Mouse (Mus musculus) left cerebral cortex, postnatal 36 days (tissue): Measurements from ENCODE around the gene Drd1. TPM values are rescaled to one million over a fixed set of nuclear protein-coding genes. Genes with fewer than 3 reads are reported as not detected.

Experiments used
- DNase-seq, 2 experiments: peaks; one replicate each; pipeline ENCODE4 v3.0.0; 2021 to 2022; ENCODE audit warnings: low spot score in 2 of 2, mixed read lengths in 1 of 2
- intact Hi-C: fragments of 180-260 bp; cut with DNase I; formaldehyde crosslinking; loops from one replicate; pipeline ENCODE4 v1.15.1; 2025
- total RNA-seq, 2 experiments: library from RNA; stranded (reverse); gene quantifications; 2 replicates each; pipeline ENCODE4 v1.2.3; 2021

The Drd1 gene
- 10 to 100 TPM; 30.1 to 51.9 TPM for total RNA-seq

GRCm38 (mm10) chr13:54055448-54055861 is at the start of gene Drd1:
Gene Drd1, minus strand, starts transcription at chr13:54055705.
- intact Hi-C loops: loop anchor here (2.0 to 10.0 kb wide), 3 partner anchors 131 to 271 kb away; no protein-coding TSS in a partner anchor
- peak; percentile 78 to 80 for DNase-seq

DNA sequence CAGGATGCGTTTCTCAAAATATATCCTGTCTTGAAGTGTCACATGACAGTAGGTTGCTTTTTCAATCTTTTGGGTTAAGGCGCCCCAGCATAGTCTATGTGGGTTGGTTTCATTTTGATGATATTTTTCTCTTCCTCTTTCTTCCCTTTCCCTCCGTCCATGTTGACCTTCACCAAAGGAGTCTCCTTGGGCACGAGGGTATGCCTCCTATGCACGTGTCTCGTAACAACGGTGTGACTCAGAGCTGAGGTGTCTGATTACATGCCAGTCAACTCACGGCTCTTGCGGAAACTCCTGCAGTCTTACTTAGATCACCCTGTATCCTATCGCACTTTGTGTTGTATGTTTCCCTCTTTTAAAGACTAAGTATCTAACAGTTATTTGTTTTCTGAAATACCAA is 48.4 kb upstream of the Drd1 start:
- DNase-seq: no peak
- intact Hi-C loops: no loop called here

DNA sequence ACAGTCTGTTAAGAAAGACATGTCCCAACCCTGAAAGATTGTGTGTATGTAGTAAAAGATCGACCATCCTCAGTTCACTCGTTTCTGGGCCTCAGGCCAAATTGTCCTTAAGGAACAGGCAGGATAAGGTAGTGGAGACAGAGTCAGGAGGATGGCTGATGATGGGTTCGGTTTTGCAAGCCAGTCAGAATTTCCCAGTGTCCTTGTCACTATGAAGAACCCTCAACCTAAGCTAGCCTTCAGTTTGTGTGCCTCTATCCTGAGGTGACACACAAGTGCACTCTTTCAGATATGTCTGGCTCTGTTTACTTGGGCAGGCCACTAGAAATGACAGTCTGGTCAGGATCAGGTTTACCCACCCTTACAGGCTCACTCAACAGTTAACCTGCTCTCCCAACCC is 47.8 kb upstream of the Drd1 start:
- DNase-seq: no peak
- intact Hi-C loops: no loop called here

GRCm38 (mm10) chr13:54102061-54102460 is 46.6 kb upstream of the Drd1 start:
- DNase-seq: no peak
- intact Hi-C loops: no loop called here

- DNase-seq: peak; percentile 52 to 61
These were observed 45.7 kb upstream of the Drd1 start for GRCm38 (mm10) chr13:54101031-54101820.

GRCm38 (mm10) chr13:54097797-54098196 is 42.3 kb upstream of the Drd1 start:
- intact Hi-C loops: no loop called here
- DNase-seq: no peak

More at GRCm38 (mm10) chr13:54101031-54101820, 45.7 kb upstream of the Drd1 start:
- intact Hi-C loops: no loop called here

DNA sequence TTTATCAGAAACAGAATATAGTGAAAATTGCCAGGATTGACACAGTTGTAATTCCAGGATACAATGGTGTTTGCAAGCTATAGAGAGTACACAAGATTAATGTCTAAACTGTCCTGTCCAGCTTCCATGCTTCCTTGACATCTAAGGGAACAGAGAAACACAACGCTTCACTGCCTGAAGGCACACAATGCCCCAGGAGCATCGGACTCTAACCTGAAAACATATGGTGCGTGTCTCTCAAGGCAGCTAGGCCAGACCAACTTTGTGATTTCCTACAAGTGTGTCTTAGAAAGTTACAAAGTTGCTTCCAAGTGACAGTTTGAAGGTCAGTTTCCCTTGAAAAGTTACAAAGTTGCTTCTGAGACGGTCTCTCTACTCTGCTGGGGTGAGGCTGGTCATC is 41.7 kb upstream of the Drd1 start:
- no peak for DNase-seq
- intact Hi-C loops: no loop called here

DNA sequence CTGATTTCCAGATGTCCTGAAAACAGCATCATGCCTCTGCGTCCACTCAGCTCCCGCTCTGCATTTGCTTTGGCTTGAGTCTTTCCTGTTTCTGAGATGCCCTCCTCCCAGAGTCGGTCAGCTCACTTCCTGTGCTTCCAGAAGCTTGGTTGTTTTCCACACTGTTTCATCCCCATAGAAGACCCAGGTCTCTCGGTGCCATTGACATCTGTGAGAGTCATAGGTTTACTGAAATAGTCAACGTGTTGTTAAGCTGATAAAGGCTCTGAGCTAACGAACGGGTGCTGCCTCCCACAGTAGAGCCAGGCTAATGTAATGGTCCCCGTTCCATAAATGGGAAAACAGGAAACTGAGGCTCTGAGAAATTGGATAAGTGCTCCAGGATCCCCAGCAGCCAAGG is 40.2 kb upstream of the Drd1 start:
- DNase-seq: no peak
- intact Hi-C loops: no loop called here

DNA sequence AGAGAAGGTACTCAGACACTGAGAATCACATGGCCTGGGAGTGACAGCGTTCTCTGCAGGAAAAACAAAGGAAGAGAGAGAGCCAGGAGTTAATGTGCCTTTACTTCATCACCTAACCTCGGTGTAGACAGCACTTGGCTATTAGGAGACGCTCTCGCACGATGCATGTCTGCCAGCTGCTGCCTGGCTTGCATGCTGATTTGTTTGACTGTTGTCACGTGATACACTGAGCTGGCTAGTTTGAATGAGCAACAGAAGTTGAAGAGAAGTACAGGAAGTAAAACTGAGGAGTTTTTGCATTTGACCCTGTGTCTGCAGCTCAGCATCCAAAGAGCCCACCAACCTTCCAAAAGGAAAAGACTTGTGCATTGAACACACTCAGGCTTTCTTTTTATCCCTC is 39.5 kb upstream of the Drd1 start:
- intact Hi-C loops: no loop called here
- DNase-seq: no peak

- intact Hi-C loops: no loop called here
- DNase-seq: no peak
These were observed 38.8 kb upstream of the Drd1 start for GRCm38 (mm10) chr13:54094349-54094748.

DNA sequence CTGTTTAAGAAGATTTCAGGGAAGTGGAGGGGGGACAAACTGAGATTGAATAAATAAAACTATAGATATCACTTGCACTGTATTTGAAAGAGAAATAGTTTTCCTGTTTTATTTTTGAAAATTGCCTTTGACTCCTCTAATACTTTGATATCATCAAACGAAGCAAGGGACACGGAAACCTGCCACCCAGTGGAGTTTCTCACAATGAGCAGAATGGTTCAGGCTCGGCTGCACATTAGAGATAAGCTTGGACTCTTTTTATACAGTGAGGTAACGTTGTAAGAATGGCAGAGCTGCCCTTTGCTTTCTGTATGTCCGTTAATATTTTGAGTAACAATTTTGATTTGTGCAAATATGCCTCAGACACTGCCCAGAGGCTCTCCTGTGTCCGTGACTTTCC is 36.2 kb upstream of the Drd1 start:
- DNase-seq: no peak
- intact Hi-C loops: no loop called here

- intact Hi-C loops: no loop called here
- no peak for DNase-seq
These were observed 29.8 kb upstream of the Drd1 start for GRCm38 (mm10) chr13:54085266-54085665.

DNA sequence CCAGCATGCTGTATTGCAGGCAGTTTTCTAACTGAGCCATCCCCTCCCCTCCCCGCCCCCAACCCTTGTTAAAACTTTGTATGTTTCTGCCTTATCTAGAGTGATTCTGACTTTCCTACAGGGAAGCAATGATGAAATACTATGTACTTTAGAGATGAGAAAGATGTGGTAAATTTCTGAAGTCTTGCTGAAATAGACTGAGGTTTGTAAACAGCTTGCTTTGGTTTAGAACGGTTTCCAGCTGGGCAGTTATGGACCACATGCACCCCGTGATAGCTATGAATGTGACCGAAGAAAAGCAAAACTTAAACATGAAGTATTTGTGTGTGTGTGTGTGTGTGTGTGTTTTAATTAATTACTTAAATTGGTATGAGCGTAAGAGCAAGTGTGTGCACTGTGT is 29.3 kb upstream of the Drd1 start:
- DNase-seq: no peak
- intact Hi-C loops: no loop called here

GRCm38 (mm10) chr13:54084178-54084577 is 28.7 kb upstream of the Drd1 start:
- DNase-seq: no peak
- intact Hi-C loops: no loop called here

GRCm38 (mm10) chr13:54082946-54083345 is 27.4 kb upstream of the Drd1 start:
- no peak for DNase-seq

DNA sequence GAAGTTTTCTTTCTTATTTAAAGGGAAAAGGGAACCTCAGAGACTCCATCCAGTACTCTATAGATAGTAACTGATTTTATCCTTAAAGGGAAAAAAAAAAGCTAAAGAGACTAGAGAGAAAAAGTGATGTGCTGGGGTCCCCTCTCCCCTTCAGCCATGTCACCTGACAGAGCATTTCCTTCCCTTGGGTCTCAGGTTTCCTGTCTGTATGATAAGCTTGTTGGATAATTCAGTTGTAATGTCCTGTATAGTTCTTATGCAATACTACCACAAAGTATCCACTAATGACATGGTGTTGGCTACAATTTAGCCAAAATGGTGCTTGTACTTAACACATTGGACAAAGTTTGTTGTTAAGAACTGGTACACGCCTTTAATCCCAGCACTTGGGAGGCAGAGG is 25.3 kb upstream of the Drd1 start:
- intact Hi-C loops: no loop called here
- DNase-seq: no peak

More at GRCm38 (mm10) chr13:54082946-54083345, 27.4 kb upstream of the Drd1 start:
- intact Hi-C loops: no loop called here

DNA sequence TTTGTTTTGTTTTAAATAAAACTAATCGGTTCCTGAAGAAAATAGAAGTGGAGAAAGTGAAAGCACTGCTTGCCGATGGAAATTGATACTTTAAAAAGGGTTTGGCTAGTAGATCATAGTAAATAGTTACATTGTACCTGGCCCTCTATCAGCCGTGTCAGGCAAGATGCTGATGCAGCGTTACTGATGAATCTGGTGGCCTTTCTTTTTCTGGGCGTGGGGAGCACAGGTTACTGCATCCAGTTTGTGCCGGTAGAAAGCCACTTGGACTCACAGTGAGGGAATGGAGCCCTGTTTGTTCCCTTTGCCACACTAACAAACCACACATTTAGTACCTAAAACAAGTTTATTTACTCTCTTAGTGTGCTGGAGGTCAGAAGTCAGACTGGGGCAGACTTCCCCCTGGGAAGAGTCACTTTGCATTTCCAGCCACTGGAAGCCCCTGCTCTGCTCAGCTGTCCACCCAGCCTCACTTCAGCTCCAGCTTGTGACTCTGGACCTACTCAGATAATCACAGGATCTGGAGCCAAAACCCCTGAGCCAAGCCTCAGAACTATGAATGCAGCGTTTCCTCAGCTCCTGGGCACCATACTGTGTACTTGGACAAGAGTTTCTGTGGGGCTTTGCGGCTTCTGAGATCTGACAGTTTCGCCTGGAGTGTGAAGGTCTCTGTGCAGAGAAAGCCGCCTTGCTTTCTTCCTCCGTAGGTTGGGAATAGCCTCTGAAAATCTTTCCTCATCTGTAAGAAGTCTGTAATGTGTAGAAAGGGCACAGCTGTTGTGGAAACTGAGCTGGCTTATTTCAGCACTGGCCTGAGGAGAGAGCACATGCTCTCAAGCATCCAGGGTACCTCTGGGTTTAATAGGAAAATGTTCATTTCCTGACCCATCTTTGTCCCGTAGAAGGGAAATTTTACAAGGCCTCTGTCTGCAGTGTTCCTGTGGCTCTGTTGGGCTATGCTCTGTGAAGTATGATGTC is 24.6 kb upstream of the Drd1 start:
- intact Hi-C loops: no loop called here

DNA sequence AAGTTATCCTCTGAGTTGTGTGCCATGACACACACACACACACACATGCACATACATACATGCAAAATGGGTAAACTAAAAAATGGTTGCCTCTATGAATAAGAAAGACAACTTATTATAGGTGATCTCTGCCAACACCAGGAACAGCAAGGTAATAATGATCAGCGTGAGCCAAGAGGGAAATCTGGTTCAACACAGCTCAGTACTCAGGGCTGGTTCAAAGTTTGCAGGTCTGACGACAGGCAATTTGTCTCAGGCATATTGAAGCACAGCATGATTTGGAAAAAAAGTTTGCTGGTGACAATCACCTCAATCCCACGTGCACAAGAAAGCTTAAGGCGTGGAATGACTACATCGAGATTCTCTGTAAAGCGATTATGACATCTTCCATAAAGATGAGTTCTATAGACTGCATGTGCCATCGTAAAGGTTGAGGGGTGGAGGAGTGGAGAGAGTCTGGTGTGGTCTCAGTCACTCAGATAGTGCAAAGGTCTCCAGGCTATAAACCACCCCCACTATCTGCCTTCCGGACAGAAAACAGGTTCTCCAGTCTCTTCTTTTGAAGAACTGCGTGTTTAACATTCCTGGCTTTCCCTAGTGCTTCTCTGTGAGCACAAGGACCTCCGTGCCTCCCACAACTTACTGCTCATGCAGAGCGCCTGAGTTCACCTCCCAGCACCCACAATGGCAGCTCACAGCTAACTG is 22.1 kb upstream of the Drd1 start:
- intact Hi-C loops: no loop called here
- DNase-seq: no peak

More for the DNA sequence above, 24.6 kb upstream of the Drd1 start:
- DNase-seq: no peak

- no peak for DNase-seq
- intact Hi-C loops: no loop called here
These were observed 21.4 kb upstream of the Drd1 start for GRCm38 (mm10) chr13:54076762-54077460.
